Mouse (Mus musculus): ENCODE data around the gene Col23a1. TPM values are rescaled to one million over a fixed set of nuclear protein-coding genes. Genes with fewer than 3 reads are reported as not detected.

The Col23a1 gene
- polyA plus RNA-seq, 1 experiment from 2014 or later, result 24.3 TPM

DNA sequence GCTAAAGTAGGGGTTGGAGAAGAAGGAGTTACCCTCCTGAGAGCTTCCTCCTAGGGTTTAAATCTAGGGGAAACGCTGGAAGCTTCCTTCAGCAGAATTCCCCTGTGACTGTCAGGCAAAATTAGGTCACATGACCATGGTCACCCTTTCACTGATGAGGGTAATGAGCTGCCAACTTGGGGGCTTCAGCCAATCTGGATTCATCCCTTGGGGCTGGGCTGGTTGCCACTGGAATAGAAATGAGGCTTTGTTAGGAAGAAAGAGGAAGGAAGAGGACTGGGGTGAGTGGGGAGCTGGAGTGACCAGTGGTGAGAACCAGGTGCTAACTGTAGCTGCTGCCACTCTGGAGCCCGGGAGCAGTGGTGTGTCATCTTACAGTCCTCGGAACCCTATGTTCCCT, 6.0 kb downstream of the Col23a1 start:
- Histone ChIP-seq H3K9me3 (no peaks in the 10 kb centered on the region; the same call in 1 of the 2 replicates), H3K4me1 (peaks cover 20% of the 10 kb centered on the region), H3K27ac (replicated peaks) (no peak overlapping the region), H3K4me3 (no peak overlapping the region), H3K27me3 (replicated peaks; ENCODE audit: low read depth, poor library complexity, severe bottlenecking) (peaks cover 10% of the 10 kb centered on the region), H3K36me3 (replicated peaks) (peaks cover 19% of the 10 kb centered on the region)
- no peak for DNase-seq (ENCODE audit: low spot score)
- 86% methylated on average over 3 of the region's 3 CpGs for WGBS

DNA sequence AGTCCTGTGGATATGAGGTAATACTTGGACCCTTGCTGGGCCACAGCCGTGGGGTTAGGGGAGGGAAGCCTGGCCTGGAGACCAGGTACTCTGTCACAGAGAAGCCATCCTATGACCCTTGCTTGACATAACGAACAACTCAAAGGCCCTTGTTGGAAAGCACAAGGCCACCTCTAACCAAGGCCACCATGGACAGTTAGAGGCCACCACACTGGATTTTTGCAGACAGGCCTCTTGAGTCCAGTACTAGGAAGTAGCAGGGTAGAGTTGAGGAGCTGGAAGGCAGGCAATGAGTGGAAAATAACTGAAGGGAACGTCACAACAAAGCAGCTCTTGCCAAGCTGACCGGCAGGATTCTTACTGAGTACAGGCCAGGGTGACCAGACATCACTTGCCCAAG, 9.0 kb downstream of the Col23a1 start:
- H3K27me3 ChIP-seq (replicated peaks; ENCODE audit: low read depth, poor library complexity, severe bottlenecking), result no peaks in the 10 kb centered on the region
- peaks cover 6% of the 10 kb centered on the region for H3K4me1 ChIP-seq
- no peak overlapping the region for H3K27ac ChIP-seq (replicated peaks)
- DNase-seq (ENCODE audit: low spot score), result no peak
- no peak overlapping the region for H3K4me3 ChIP-seq
- WGBS, result 86% methylated on average over 4 of the region's 4 CpGs
- H3K36me3 ChIP-seq (replicated peaks), result peaks cover 19% of the 10 kb centered on the region
- H3K9me3 ChIP-seq, result no peaks in the 10 kb centered on the region; the same call in 1 of the 2 replicates

DNA sequence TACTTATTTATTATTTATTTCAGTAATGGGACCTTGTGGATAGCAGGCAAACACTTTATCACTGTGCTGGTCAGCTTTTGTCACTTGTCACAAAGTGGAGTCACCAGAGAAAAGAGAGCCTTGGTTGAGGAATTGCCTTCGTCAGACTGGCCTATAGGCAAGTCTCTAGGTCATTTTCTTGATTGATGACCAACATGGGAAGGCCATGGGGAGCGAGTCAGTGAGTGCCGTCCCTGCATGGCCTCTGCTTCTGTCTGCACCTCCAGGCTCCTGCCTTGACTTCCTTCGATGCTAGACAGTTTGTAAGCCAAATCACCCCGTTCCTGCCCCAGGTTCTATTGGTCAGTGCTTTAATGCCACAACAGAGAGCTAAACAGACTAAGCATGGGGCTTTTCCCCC, 12.7 kb downstream of the Col23a1 start:
- Histone ChIP-seq H3K36me3 (replicated peaks) (no peaks in the 10 kb centered on the region; the same call in 1 of the 2 replicates), H3K27ac (replicated peaks) (no peak overlapping the region), H3K4me1 (peaks cover 24% of the 10 kb centered on the region), H3K27me3 (replicated peaks; ENCODE audit: low read depth, poor library complexity, severe bottlenecking) (no peaks in the 10 kb centered on the region), H3K9me3 (no peaks in the 10 kb centered on the region), H3K4me3 (no peak overlapping the region)
- 94% methylated on average over 5 of the region's 5 CpGs for WGBS
- no peak for DNase-seq (ENCODE audit: low spot score)

DNA sequence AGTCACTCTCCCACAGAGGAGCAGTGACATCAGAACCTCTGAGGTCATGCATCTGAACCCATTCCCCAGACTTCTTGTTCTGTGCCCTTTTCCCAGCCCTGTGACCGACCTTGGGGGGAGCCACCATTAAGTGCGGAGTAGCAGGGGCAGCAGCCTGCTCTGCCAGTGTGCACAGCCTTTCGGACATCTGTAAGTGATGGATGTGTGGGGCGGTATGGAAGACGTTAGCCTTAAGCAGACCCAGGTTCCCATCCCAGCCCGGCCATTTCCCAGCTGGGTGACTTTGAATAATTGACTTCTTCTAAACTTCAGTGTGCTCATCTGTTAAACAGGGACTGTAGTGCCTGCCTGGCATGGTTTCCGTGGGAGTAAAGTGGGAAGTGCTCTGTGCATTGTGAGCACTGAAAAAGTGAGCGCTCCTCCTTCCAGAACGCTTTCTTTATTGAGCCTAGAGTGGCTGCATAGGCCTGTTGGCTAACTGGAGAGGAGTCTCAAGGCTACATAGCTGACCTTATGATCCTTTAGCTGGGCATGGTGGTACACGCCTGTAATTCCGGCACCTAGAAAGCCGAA, 14.3 kb downstream of the Col23a1 start:
- no peaks in the 10 kb centered on the region for H3K9me3 ChIP-seq
- no peaks in the 10 kb centered on the region for H3K27me3 ChIP-seq (replicated peaks; ENCODE audit: low read depth, poor library complexity, severe bottlenecking)
- peak; percentile 39 for DNase-seq (ENCODE audit: low spot score)
- peaks cover 27% of the 10 kb centered on the region for H3K4me1 ChIP-seq
- no peaks in the 10 kb centered on the region for H3K36me3 ChIP-seq (replicated peaks)
- H3K4me3 ChIP-seq, result no peak overlapping the region
- 61% methylated on average over 12 of the region's 12 CpGs for WGBS
- H3K27ac ChIP-seq (replicated peaks), result no peak overlapping the region

DNA sequence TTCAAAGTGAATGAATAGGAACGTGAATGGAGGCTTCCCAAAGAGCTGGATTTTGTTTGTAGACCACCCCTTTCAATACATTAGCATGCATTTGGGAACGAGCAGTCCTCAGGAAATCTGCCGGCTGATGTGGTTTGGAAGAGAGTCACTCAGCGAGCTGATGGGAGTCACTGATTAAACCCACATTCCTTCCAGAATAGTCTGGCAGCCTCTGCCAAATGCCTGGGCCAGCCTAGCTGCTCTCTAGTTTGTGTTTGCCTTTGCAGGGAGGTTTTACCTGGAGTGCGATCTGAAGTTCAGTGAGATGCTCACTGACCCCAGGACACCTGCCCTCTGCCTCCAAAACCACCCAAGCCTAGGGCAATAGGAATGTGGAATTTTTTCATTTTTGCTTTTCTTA, 18.6 kb downstream of the Col23a1 start:
- no peaks in the 10 kb centered on the region for H3K9me3 ChIP-seq
- WGBS, result 68% methylated on average over 5 of the region's 5 CpGs
- H3K27ac ChIP-seq (replicated peaks), result no peak overlapping the region
- no peak for DNase-seq (ENCODE audit: low spot score)
- no peak overlapping the region for H3K4me3 ChIP-seq
- H3K36me3 ChIP-seq (replicated peaks), result no peaks in the 10 kb centered on the region; the same call in 1 of the 2 replicates
- H3K4me1 ChIP-seq, result peaks cover 30% of the 10 kb centered on the region
- H3K27me3 ChIP-seq (replicated peaks; ENCODE audit: low read depth, poor library complexity, severe bottlenecking), result no peaks in the 10 kb centered on the region

DNA sequence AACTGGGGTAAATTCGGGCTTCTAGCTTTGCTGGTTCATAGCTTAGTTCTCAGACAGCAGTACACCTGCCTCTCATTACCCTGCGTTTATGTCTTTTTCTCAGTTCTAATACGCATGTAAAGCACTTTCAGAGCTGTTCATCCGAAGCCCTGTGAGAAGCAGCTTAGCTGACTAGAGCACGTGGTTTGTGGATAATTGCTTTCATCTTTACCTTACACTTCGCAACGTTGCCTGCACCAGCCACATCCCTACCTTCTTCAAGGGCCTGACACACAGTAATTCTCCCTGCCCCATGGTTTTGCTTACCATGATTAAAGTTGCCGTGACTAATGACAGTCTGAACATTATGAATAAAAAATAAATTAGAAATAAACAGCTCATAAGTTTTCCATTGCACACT, 22.1 kb downstream of the Col23a1 start:
- 78% methylated on average over 8 of the region's 8 CpGs for WGBS
- H3K36me3 ChIP-seq (replicated peaks), result peaks cover 4% of the 10 kb centered on the region
- DNase-seq (ENCODE audit: low spot score), result no peak
- no peak overlapping the region for H3K4me3 ChIP-seq
- no peaks in the 10 kb centered on the region for H3K27me3 ChIP-seq (replicated peaks; ENCODE audit: low read depth, poor library complexity, severe bottlenecking)
- H3K27ac ChIP-seq (replicated peaks), result no peak overlapping the region
- no peaks in the 10 kb centered on the region for H3K9me3 ChIP-seq
- peaks cover 10% of the 10 kb centered on the region; the same call in 1 of the 2 replicates for H3K4me1 ChIP-seq

DNA sequence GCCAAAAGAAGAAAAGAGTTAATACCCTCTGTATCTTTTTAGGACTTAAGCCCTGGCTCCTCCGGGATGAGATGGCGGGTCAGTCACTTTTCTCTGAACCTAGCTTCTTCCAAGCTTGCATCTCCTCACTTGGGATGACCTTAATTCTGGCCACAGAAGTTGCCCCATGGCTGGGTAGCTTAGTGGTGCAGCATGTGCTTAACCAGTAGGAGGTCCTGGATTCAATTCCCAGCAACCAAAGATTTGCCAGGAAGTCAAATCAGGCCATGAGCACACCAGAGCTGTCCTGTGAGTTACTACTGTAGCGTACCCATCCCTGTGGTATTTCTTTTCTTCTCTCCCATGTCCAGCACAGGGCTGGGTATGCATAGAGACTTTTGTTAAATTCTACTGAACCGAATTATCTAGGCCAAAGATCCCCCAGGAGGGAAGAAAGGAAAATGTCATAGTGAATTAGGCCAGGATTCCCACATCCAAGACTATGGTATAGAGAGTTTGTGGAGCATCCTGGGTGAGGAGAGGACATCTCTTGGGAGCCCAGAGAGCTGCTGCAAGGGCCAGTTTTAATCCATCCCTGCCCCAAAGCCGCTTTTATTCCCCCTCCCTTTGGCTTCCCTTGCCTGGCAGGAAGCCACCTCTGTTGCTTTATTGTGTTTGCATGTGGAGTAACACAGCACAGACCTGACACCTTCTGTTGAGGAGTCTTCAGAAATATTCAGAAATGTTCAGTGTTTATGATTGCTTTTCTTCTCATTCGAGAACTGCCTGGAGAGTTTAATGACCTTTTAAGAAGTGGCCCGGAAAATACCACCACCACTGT, 26.5 kb downstream of the Col23a1 start:
- DNase-seq (ENCODE audit: low spot score), result no peak
- no peak overlapping the region for H3K27ac ChIP-seq (replicated peaks)
- H3K4me1 ChIP-seq, result peaks cover 7% of the 10 kb centered on the region; the same call in 1 of the 2 replicates
- no peak overlapping the region for H3K4me3 ChIP-seq
- WGBS, result 84% methylated on average over 7 of the region's 7 CpGs
- no peaks in the 10 kb centered on the region for H3K27me3 ChIP-seq (replicated peaks; ENCODE audit: low read depth, poor library complexity, severe bottlenecking)
- no peaks in the 10 kb centered on the region for H3K9me3 ChIP-seq
- H3K36me3 ChIP-seq (replicated peaks), result peaks cover 25% of the 10 kb centered on the region

DNA sequence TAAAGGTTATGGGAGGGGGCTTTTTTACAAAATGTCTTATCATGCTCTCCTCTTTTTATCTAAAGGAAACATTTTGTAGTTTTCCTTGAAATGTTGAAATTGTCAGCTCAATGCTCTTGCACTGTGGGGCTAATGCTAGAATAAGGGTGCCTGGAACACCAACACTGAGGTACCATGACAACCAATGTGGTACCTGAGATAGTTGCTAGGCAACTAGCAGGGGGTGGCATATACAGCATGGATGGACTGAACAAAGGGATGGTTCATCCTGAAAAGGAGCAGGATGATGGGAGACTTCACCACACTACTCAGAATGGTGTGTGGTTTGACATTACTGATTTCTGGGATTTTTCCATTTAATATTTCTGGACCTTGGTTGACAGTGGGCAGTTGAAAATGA, 30.9 kb downstream of the Col23a1 start:
- Histone ChIP-seq H3K36me3 (replicated peaks) (peaks cover 27% of the 10 kb centered on the region), H3K4me3 (no peak overlapping the region), H3K9me3 (no peaks in the 10 kb centered on the region), H3K4me1 (0 out of 2 replicates have a peak, but pooled peaks cover 7% of the 10 kb centered on the region), H3K27ac (replicated peaks) (no peak overlapping the region), H3K27me3 (replicated peaks; ENCODE audit: low read depth, poor library complexity, severe bottlenecking) (no peaks in the 10 kb centered on the region)
- no peak for DNase-seq (ENCODE audit: low spot score)

DNA sequence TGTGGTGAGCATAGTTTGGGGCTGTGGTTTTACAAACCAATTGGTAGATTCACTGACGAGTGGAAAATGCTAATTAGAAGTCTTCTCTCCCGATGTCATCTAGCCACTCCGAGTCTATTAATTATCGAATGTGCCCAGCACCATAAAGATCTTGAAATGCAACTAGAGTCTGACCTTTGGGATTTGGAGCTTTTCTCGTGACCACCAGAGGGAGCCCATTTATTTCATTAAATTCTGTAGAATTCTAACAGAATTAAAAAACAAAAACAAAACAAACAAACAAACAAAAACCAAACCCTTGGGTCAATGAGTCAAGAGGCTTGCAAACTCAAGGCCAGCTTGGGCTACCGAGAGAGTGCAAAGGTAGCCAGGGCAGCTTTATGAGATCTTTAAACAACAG, 37.2 kb downstream of the Col23a1 start:
- no peak overlapping the region for H3K27ac ChIP-seq (replicated peaks)
- 75% methylated on average over 6 of the region's 6 CpGs for WGBS
- DNase-seq (ENCODE audit: low spot score), result no peak

DNA sequence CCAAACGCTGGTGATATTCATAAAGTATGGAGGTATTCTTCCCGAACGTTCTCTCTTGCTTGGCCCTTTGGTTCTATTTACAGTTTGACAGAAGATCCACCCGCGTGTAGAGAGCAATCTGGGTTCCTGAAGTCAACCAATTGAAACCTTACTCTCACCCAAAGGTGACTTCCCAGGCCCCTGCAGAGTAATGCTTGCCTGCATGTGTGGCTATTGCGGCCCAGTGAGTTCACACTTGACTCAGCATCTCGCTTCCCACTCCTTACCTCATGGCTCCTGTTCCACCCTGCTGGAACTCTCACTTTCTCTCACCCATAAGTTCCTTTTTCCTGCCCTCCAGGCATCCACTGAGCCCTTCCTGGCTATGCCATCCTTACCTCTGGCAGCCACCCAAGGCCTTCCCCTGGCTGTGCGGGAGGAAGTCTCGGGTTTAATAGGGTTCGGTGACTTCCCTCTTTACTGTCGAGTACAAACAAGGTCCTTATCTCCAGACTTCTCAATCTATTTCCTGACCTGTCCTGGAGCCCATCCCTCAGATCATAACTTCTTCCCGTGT, 38.7 kb downstream of the Col23a1 start:
- Histone ChIP-seq H3K27me3 (replicated peaks; ENCODE audit: low read depth, poor library complexity, severe bottlenecking) (no peaks in the 10 kb centered on the region), H3K27ac (replicated peaks) (no peak overlapping the region), H3K36me3 (replicated peaks) (no peaks in the 10 kb centered on the region; the same call in 1 of the 2 replicates), H3K9me3 (0 out of 2 replicates have a peak, but pooled peaks cover 2% of the 10 kb centered on the region), H3K4me1 (peaks cover 16% of the 10 kb centered on the region), H3K4me3 (no peak overlapping the region)
- WGBS, result 89% methylated on average over 12 of the region's 12 CpGs
- no peak for DNase-seq (ENCODE audit: low spot score)

More for the DNA sequence above, 37.2 kb downstream of the Col23a1 start:
- Histone ChIP-seq H3K4me1 (peaks cover 16% of the 10 kb centered on the region), H3K4me3 (no peak overlapping the region), H3K9me3 (no peaks in the 10 kb centered on the region), H3K36me3 (replicated peaks) (no peaks in the 10 kb centered on the region; the same call in 1 of the 2 replicates), H3K27me3 (replicated peaks; ENCODE audit: low read depth, poor library complexity, severe bottlenecking) (no peaks in the 10 kb centered on the region)

DNA sequence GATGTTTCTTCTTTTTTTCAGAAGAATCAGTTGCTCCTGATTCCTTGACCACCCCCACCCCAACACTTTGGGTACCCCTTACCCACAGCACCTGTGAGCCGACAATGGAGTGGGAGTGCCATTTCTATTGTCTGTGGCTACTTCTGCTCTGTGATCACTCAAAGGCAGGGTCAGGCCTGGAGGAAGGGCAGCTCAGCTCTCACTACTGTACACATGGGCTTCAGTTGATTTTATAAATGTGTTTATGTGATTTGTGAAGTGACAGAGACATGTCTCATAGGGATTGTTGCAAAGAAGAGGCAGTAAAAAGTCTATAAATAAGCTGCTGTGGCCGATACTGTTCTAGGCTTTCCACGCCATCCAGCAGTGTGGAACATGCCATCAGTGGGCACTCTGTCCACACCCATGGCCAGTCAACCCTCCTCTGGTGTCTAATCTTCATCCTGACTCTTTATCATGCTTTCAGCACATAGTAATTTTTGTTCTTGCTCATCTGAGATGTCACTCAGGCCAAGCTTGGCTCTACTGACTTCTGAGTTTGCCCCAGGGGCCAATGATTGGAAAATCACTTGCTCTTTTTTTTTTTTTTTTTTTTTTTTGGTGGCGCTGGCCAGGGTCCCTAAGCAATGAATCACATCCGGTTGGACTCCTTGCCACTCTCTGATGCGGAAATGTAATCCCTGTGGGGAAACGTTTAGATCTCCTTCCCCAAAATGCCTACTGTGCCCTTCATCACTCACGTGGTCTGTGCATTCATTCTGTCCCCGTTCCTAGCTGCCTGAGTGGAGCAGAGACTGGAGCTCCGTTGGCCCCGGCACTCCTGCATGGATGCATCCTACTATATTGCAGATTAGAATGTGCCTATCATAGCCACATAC, 40.4 kb downstream of the Col23a1 start:
- Histone ChIP-seq H3K9me3 (0 out of 2 replicates have a peak, but pooled peaks cover 2% of the 10 kb centered on the region), H3K4me1 (peaks cover 12% of the 10 kb centered on the region), H3K36me3 (replicated peaks) (no peaks in the 10 kb centered on the region; the same call in 1 of the 2 replicates), H3K27ac (replicated peaks) (no peak overlapping the region), H3K4me3 (no peak overlapping the region), H3K27me3 (replicated peaks; ENCODE audit: low read depth, poor library complexity, severe bottlenecking) (no peaks in the 10 kb centered on the region)
- DNase-seq (ENCODE audit: low spot score), result no peak
- WGBS, result 84% methylated on average over 11 of the region's 11 CpGs

DNA sequence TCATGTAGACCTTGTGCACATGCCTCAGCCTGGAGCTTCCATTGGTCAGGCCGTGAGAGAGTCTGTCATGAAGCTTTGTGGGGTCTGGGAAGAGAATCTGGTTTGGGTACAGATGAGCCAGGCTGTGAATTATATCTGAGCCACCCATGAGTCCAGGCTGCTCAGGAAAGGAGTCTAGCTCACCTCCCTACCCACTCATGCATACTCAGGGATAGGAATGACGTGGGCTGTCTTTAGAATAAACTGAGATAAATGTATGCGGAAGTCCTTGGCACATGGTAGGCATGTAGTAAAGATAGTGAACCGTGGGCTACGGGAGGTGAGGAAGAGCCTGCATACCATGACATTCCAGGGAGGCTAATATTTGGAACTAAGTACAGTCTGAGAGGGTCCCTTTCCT, 44.3 kb downstream of the Col23a1 start:
- DNase-seq (ENCODE audit: low spot score), result no peak
- WGBS, result 84% methylated on average over 5 of the region's 5 CpGs
- Histone ChIP-seq H3K4me3 (no peak overlapping the region), H3K27me3 (replicated peaks; ENCODE audit: low read depth, poor library complexity, severe bottlenecking) (no peaks in the 10 kb centered on the region), H3K27ac (replicated peaks) (no peak overlapping the region), H3K36me3 (replicated peaks) (no peaks in the 10 kb centered on the region), H3K9me3 (0 out of 2 replicates have a peak, but pooled peaks cover 2% of the 10 kb centered on the region), H3K4me1 (peaks cover 9% of the 10 kb centered on the region; the same call in 1 of the 2 replicates)

Data from embryonic facial prominence, embryonic 10.5 days (tissue).